Mouse (Mus musculus): ENCODE data around the gene Cdk18.

DNA sequence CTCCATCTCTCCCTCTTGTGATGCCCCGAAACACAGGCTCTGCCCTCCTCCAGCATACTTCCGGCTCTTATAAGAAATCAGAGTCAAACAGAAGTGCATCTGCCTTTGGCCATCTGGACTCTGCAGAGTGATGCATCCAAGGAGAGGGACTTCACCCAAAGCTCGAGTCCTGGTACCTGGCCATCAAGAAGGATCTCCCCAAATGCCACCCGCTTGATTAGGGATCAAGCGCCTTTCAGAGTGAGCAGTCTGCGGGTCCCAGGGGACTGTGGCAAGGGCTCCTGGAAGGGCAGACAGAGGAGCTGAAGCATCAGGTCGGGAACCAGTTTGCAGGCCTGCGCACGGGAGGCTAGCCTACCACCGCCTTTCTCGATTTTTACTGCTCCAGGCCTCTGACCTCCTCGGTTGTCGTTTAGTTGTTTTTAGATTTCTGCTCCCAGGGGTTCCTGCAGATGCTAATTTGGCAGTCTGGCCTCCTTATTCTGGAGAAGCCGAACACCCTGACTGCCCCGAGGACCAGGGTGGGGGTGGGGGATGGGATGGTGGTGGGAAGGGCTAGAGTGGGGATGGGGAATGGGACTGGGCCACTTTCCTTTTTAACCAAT, 13.7 kb upstream of the Cdk18 start:
- TF ChIP-seq CTCF (conservative IDR thresholded peaks at IDR 0.05 in 1 of 2, IDR thresholded peaks at IDR 0.05 in 1 of 2; ENCODE audit: low read depth in 2 of 2, low read length in 2 of 2) = no peak
- TF ChIP-seq ETS1 (conservative IDR thresholded peaks at IDR 0.05; ENCODE audit: low read depth, low read length) = no peak
- no peak for TF ChIP-seq ZKSCAN1 (IDR thresholded peaks at IDR 0.05; ENCODE audit: borderline replicate concordance, low read depth, low read length)
- TF ChIP-seq EP300 (IDR thresholded peaks at IDR 0.05; ENCODE audit: low read length) = no peak
- no peak for TF ChIP-seq SMC3 (IDR thresholded peaks at IDR 0.05; ENCODE audit: low read depth, low read length)
- TF ChIP-seq MXI1 (IDR thresholded peaks at IDR 0.05; ENCODE audit: low read depth, low read length) = no peak

Measured in CH12.LX (cell line).